Mouse (Mus musculus) E14TG2a.4 (cell line): ENCODE measurements around the gene Slc43a2.

ENCODE experiments used
- CTCF ChIP-seq: conservative IDR thresholded peaks from 2 replicates; pipeline ENCODE4 v1.5.1; 2014; ENCODE audit warnings: low read length
- POU5F1 ChIP-seq: IDR thresholded peaks from 2 replicates; pipeline ENCODE4 v1.6.1; 2014; ENCODE audit warnings: low read length, borderline replicate concordance

DNA sequence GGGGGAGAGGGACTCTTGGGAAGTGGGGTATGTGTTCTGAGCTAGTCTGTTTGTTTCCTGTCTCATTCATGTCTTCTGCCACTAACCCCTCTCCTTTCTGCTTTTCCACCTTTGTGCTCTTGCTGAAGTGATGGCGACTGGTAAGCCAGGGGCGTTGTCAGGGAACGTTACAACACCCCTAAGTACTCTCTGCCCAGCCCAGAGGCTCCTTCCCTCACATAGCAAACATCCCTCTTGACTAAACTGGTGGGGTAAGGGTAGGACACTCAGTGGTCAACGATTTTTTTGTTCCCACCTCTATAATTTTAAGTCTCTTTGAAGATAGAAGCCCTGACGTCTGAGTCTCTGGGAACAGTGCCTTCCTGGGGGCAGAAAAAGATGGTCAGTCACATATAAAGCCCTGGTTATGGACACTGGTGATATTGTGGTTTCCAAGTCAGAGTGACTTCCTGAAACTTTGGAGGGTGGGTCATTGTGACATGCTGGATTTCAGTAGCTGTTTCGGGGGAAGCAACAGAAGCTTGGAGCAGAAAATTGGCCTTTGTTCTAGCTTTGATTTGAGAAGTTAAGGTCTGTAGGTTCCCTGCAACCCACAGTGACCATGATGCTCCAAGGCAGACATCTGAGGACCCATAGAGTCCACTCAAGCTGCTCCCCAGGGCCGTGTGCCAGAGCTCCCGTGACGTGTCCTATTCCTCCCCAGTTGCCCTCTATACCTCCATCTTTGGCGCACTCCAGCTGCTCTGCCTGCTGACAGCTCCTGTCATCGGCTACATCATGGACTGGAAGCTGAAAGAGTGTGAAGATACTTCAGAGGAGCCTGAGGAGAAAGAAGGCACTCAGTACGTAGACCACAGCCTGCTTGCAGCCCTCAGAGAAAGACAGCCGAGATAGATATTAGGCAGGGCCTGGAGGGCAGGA lies 35.0 kb downstream of the Slc43a2 start:
- TF ChIP-seq CTCF (no peak), POU5F1 (no peak)
